Mouse (Mus musculus) liver, embryonic 13.5 days (tissue): ENCODE measurements at regions not wholly inside any gene's neighbourhood (a gene's known extent, or its start where the extent isn't known, plus 50 kb on each side); places are given as distances from the start of the nearest gene placed in this dataset.
"Not testable (repeated sequence)": the region's sequence is repeated elsewhere in the genome, so short reads cannot be mapped to it uniquely, and the experiment has no call there.

Source experiments
- ATAC-seq: fragments of 200-750 bp; cut with Nextera tagmentation; 2 replicates; pipeline ENCODE4 v1.8.0; 2017; ENCODE audit warnings: low read depth, mild to moderate bottlenecking, moderate number of reproducible peaks, moderate library complexity
- DNase-seq: peaks from one replicate; pipeline ENCODE4 v3.0.0; 2022
- H3K27ac ChIP-seq: fragments of 300-500 bp; sonication (generic); 2 replicates; pipeline ENCODE4 v1.5.1; 2015; ENCODE audit warnings: moderate library complexity, mild to moderate bottlenecking, inconsistent platforms
- H3K27me3 ChIP-seq: fragments of 300-500 bp; sonication (generic); 2 replicates; pipeline ENCODE4 v1.6.1; 2015; ENCODE audit warnings: mild to moderate bottlenecking, inconsistent platforms
- H3K36me3 ChIP-seq: fragments of 300-500 bp; sonication (generic); 2 replicates; pipeline ENCODE4 v1.6.1; 2015; ENCODE audit warnings: mild to moderate bottlenecking, inconsistent platforms
- H3K4me1 ChIP-seq: fragments of 300-500 bp; sonication (generic); replicated peaks from 2 replicates; pipeline ENCODE4 v1.6.1; 2015; ENCODE audit warnings: inconsistent platforms
- H3K4me2 ChIP-seq: fragments of 300-500 bp; sonication (generic); 2 replicates; pipeline ENCODE4 v1.6.1; 2015; ENCODE audit warnings: inconsistent platforms, mild to moderate bottlenecking, moderate library complexity
- H3K4me3 ChIP-seq: fragments of 300-500 bp; sonication (generic); replicated peaks from 2 replicates; pipeline ENCODE4 v1.5.1; 2015; ENCODE audit warnings: mild to moderate bottlenecking, inconsistent platforms
- H3K9ac ChIP-seq: fragments of 300-500 bp; sonication (generic); 2 replicates; pipeline ENCODE4 v1.6.1; 2015; ENCODE audit warnings: mild to moderate bottlenecking, inconsistent platforms
- H3K9me3 ChIP-seq: fragments of 300-500 bp; sonication (generic); replicated peaks from 2 replicates; pipeline ENCODE4 v1.6.1; 2016; ENCODE audit warnings: inconsistent platforms
- WGBS: fragments of 180-500 bp; shearing (Covaris S2); methylation state at CpG from one replicate; pipeline ENCODE4 v1.1.7; 2015; ENCODE audit not compliant: insufficient replicate concordance; 5-methylcytosine and 5-hydroxymethylcytosine counted together

- no peaks in the 10 kb centered on the region for H3K36me3 ChIP-seq
- 0 out of 2 replicates have a peak, but pooled peaks cover 3% of the 10 kb centered on the region for H3K9me3 ChIP-seq
- 0 out of 2 replicates have a peak, but pooled peaks cover 16% of the 10 kb centered on the region for H3K27me3 ChIP-seq
- H3K4me2 ChIP-seq: no peak overlapping the region
- 10% methylated on average over 1 of the region's 1 CpGs for WGBS
- no peak for DNase-seq
- no peak overlapping the region for H3K4me3 ChIP-seq
- H3K27ac ChIP-seq: no peak overlapping the region
- ATAC-seq: no peak
- H3K9ac ChIP-seq: no peak overlapping the region
- no peaks in the 10 kb centered on the region for H3K4me1 ChIP-seq
Measured at GRCm38 (mm10) chr8:113981339-113981738, 132.8 kb upstream of the Adamts18 start.

GRCm38 (mm10) chr8:113984845-113985244 is 136.3 kb upstream of the Adamts18 start:
- 0 out of 2 replicates have a peak, but pooled peaks cover 16% of the 10 kb centered on the region for H3K27me3 ChIP-seq
- 0 out of 2 replicates have a peak, but pooled peaks cover 3% of the 10 kb centered on the region for H3K9me3 ChIP-seq
- H3K4me1 ChIP-seq: no peaks in the 10 kb centered on the region
- no peak overlapping the region for H3K27ac ChIP-seq
- no peak overlapping the region for H3K4me2 ChIP-seq
- DNase-seq: no peak
- 8% methylated on average over 10 of the region's 10 CpGs for WGBS
- no peak for ATAC-seq
- no peaks in the 10 kb centered on the region for H3K36me3 ChIP-seq
- no peak overlapping the region for H3K4me3 ChIP-seq
- no peak overlapping the region for H3K9ac ChIP-seq

GRCm38 (mm10) chr8:113985471-113985870 is 136.9 kb upstream of the Adamts18 start:
- H3K9me3 ChIP-seq: no peaks in the 10 kb centered on the region
- DNase-seq (no peak), ATAC-seq (no peak)
- H3K27ac ChIP-seq: no peak overlapping the region
- WGBS: 22% methylated on average over 11 of the region's 11 CpGs
- H3K27me3 ChIP-seq: 0 out of 2 replicates have a peak, but pooled peaks cover 16% of the 10 kb centered on the region
- no peak overlapping the region for H3K4me3 ChIP-seq
- H3K36me3 ChIP-seq: no peaks in the 10 kb centered on the region
- no peak overlapping the region for H3K9ac ChIP-seq
- no peaks in the 10 kb centered on the region for H3K4me1 ChIP-seq
- H3K4me2 ChIP-seq: no peak overlapping the region

- no peaks in the 10 kb centered on the region for H3K9me3 ChIP-seq
- ATAC-seq (no peak), DNase-seq (no peak)
- H3K4me1 ChIP-seq: no peaks in the 10 kb centered on the region
- H3K27ac ChIP-seq: no peak overlapping the region
- H3K36me3 ChIP-seq: no peaks in the 10 kb centered on the region
- H3K4me2 ChIP-seq: no peak overlapping the region
- 0 out of 2 replicates have a peak, but pooled peaks cover 16% of the 10 kb centered on the region for H3K27me3 ChIP-seq
- 26% methylated on average over 7 of the region's 7 CpGs for WGBS
- no peak overlapping the region for H3K4me3 ChIP-seq
- no peak overlapping the region for H3K9ac ChIP-seq
Measured at GRCm38 (mm10) chr8:113985948-113986347, 137.4 kb upstream of the Adamts18 start.

- no peak overlapping the region for H3K9ac ChIP-seq
- DNase-seq: no peak
- H3K27me3 ChIP-seq: no peaks in the 10 kb centered on the region
- no peak overlapping the region for H3K4me3 ChIP-seq
- no peaks in the 10 kb centered on the region for H3K9me3 ChIP-seq
- no peaks in the 10 kb centered on the region for H3K36me3 ChIP-seq
- no peak overlapping the region for H3K4me2 ChIP-seq
- no peak overlapping the region for H3K27ac ChIP-seq
- no peaks in the 10 kb centered on the region for H3K4me1 ChIP-seq
- 71% methylated on average over 9 of the region's 9 CpGs for WGBS
- no peak for ATAC-seq
Measured at GRCm38 (mm10) chr8:113990718-113991117, 142.2 kb upstream of the Adamts18 start.

- DNase-seq: no peak
- no peak overlapping the region for H3K9ac ChIP-seq
- 37% methylated on average over 6 of the region's 6 CpGs for WGBS
Measured at GRCm38 (mm10) chr8:113998881-113999280, 134.5 kb upstream of the Nudt7 start.

GRCm38 (mm10) chr8:114001674-114002073 is 131.7 kb upstream of the Nudt7 start:
- Histone ChIP-seq H3K4me2 (no peak overlapping the region), H3K27ac (no peak overlapping the region), H3K4me3 (no peak overlapping the region), H3K4me1 (no peaks in the 10 kb centered on the region), H3K9ac (no peak overlapping the region), H3K9me3 (no peaks in the 10 kb centered on the region; the same call in 1 of the 2 replicates), H3K27me3 (no peaks in the 10 kb centered on the region), H3K36me3 (no peaks in the 10 kb centered on the region)
- DNase-seq: no peak
- no peak for ATAC-seq
- 67% methylated on average over 2 of the region's 2 CpGs for WGBS

More at GRCm38 (mm10) chr8:113998881-113999280, 134.5 kb upstream of the Nudt7 start:
- no peaks in the 10 kb centered on the region for H3K4me1 ChIP-seq
- H3K4me3 ChIP-seq: no peak overlapping the region
- no peak overlapping the region for H3K4me2 ChIP-seq
- no peak overlapping the region for H3K27ac ChIP-seq
- H3K27me3 ChIP-seq: no peaks in the 10 kb centered on the region
- no peaks in the 10 kb centered on the region for H3K9me3 ChIP-seq
- ATAC-seq: no peak
- no peaks in the 10 kb centered on the region for H3K36me3 ChIP-seq

GRCm38 (mm10) chr8:114004436-114004835 is 128.9 kb upstream of the Nudt7 start:
- Histone ChIP-seq H3K36me3 (no peaks in the 10 kb centered on the region), H3K4me2 (no peak overlapping the region), H3K4me3 (no peak overlapping the region), H3K27ac (no peak overlapping the region), H3K9me3 (no peaks in the 10 kb centered on the region; the same call in 1 of the 2 replicates), H3K27me3 (no peaks in the 10 kb centered on the region), H3K9ac (no peak overlapping the region), H3K4me1 (no peaks in the 10 kb centered on the region)
- 68% methylated on average over 7 of the region's 7 CpGs for WGBS
- no peak for DNase-seq
- no peak for ATAC-seq

- no peak for ATAC-seq
Measured at GRCm38 (mm10) chr8:114006587-114006986, 126.8 kb upstream of the Nudt7 start.

GRCm38 (mm10) chr8:114007103-114007502 is 126.3 kb upstream of the Nudt7 start:
- WGBS: 75% methylated on average over 10 of the region's 10 CpGs
- Histone ChIP-seq H3K36me3 (no peaks in the 10 kb centered on the region), H3K4me3 (no peak overlapping the region), H3K9ac (no peak overlapping the region), H3K4me2 (no peak overlapping the region), H3K4me1 (no peaks in the 10 kb centered on the region), H3K27me3 (no peaks in the 10 kb centered on the region), H3K9me3 (no peaks in the 10 kb centered on the region; the same call in 1 of the 2 replicates), H3K27ac (no peak overlapping the region)
- DNase-seq: no peak
- no peak for ATAC-seq

More at GRCm38 (mm10) chr8:114006587-114006986, 126.8 kb upstream of the Nudt7 start:
- Histone ChIP-seq H3K27ac (no peak overlapping the region), H3K4me3 (no peak overlapping the region), H3K9me3 (no peaks in the 10 kb centered on the region; the same call in 1 of the 2 replicates), H3K27me3 (no peaks in the 10 kb centered on the region), H3K4me2 (no peak overlapping the region), H3K36me3 (no peaks in the 10 kb centered on the region), H3K4me1 (no peaks in the 10 kb centered on the region), H3K9ac (no peak overlapping the region)
- no peak for DNase-seq
- 64% methylated on average over 5 of the region's 5 CpGs for WGBS

GRCm38 (mm10) chr8:114018364-114018763 is 115.0 kb upstream of the Nudt7 start:
- Histone ChIP-seq H3K4me1 (no peaks in the 10 kb centered on the region), H3K4me3 (no peak overlapping the region), H3K27ac (no peak overlapping the region), H3K9me3 (no peaks in the 10 kb centered on the region), H3K4me2 (no peak overlapping the region), H3K36me3 (no peaks in the 10 kb centered on the region), H3K9ac (no peak overlapping the region), H3K27me3 (no peaks in the 10 kb centered on the region)
- WGBS: 60% methylated on average over 5 of the region's 5 CpGs
- ATAC-seq (no peak), DNase-seq (no peak)

- not testable (repeated sequence) for H3K4me1 ChIP-seq, H3K36me3 ChIP-seq, ATAC-seq, H3K27me3 ChIP-seq, H3K4me3 ChIP-seq, H3K4me2 ChIP-seq, DNase-seq, H3K9ac ChIP-seq, H3K27ac ChIP-seq, H3K9me3 ChIP-seq
- 75% methylated on average over 9 of the region's 9 CpGs for WGBS
Measured at GRCm38 (mm10) chr8:114030141-114030540, 103.2 kb upstream of the Nudt7 start.
